Mouse (Mus musculus): ENCODE results near the gene Zbtb8a.
"Not testable (repeated sequence)": the region's sequence is repeated elsewhere in the genome, so short reads cannot be mapped to it uniquely, and the experiment has no call there.

Zbtb8a gene

DNA sequence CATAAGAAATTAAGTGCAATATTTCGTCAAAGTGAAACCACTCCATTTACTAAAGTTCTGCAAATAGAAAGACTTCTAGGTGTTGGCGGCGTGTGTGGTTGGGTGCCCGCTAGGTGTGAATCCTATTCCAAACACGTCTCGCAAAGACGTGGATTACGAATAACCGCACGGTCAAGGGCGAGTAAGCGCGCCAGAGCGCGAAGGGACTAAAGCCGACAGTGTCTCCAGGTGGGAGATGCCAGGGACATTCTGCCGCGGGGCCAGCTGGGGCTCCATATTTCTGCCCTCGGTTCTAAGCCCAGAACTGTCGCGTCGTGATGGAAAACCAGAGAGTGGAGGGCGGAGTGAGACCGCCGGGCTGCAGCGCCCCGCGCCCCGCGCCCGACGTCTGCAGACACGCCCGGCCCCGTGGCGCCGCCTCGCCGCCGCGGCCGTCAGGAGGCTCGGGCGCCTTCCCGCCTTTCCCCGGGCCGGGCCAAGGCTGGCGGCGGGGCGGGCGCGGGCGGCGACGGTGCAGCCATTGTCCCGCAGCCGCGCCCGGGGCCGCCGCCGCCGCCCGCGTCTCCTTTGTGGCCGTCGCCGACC lies 863 bp downstream of the Zbtb8a start:
- CTCF ChIA-PET = interaction anchor here (0.6 to 0.7 kb wide), 2 partner anchors 65 to 136 kb away, joined by 3 to 7 read pairs; partner anchors contain the start of gene Marcksl1

DNA sequence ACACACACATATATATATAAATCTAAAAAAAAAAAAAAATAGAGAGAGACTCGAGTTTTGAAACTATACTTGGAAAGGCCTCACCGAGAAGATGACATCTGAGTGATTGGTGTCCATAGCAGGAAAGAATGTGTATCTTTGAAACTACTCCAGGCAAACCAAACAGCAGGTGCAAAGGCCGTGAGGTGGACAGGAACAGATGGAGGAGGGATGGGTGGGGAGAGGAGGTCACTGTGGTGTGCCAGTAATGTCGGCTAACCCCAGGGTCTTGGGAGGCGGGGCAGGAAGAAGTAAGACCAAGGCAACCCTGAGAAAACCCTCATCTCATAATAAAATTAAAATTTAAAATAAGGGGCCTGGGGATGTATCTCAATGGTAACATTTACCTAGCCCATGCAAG lies 2.1 kb downstream of the Zbtb8a start:
- CTCF ChIA-PET = no interaction called here

DNA sequence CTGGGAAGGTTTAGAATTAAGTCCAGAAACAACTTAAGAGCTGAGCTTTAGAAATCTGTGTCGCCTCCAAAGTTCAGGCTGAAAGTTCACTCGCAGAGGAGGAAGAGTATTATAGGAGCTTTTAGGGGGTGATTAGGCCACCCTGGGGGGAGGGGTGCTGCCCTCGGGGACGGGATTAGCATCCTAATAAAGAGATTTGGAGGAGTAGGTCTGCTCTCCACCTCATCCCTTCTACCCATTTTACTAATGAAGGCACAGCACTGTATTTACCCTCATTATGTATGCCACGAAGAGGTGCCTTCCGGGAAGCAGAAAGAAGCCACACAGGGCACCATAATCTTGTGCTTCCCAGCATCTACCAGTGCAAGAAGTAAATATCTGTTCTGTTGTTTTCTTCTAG lies 2.9 kb downstream of the Zbtb8a start:
- CTCF ChIA-PET = interaction anchor here (0.7 kb wide), 1 partner anchor 1411 kb away, joined by 3 read pairs; no protein-coding TSS in a partner anchor

DNA sequence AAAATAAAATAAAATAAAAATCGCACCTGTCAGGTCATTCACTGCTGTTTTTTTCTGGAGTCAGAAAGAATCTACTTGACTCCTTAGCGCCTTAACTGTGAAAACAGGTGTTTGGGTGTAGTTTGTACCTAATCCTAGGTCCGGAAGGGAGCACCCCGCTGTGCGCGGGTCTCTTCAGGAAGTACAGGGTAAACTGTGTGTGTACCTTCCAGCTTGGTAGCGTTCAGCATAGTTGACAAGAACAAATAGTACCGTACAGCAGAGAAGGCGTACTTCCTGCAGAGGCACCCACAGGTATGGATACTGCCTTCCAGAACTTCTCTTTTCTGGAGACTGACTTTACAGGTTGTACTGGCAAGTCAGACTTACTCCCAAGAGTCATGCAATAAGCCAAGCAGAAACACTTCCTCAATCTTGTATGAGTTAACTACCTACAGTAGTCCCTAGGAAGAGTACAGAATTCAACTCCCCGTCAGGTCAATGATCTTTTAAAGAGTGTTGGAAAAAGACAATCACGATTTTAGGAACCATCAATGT lies 3.6 kb downstream of the Zbtb8a start:
- CTCF ChIA-PET = interaction anchor here (0.7 kb wide), 1 partner anchor 1411 kb away, joined by 3 read pairs; no protein-coding TSS in a partner anchor

DNA sequence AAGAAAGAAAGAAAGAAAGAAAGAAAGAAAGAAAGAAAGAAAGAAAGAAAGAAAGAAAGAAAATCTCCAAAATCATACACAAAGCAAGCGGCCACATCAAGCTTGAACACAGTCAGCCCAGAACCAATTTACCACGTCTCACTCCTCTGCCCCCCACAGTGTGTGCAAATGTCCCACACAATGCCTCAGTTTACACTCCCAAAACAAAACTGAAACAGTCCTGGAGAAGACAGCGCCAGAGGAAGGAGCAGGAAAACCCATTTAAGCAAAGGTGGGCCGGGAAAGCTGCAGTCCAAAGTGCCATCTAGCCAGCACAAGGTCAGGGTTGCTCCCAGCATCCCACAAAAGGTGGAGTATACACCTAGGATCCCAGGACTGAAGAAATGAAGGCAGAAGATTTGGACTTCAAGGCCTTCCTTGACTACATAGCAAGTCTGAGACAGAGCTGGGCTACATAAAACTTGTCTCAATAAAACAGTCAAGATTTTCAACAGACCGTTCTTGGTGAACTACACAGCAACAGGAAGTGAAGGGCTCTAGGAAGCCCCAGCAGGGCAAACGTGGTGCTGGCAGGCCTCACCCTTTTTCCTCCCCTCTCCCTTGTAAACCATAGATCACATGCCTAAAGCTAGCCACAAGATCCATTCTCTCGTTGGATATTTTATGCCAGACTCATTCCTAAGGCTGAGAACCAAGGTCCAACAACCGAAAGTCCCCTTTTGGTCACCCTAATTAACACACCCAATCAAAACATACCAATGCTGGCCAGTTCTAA lies 4.5 kb downstream of the Zbtb8a start:
- CTCF ChIA-PET = no interaction called here

DNA sequence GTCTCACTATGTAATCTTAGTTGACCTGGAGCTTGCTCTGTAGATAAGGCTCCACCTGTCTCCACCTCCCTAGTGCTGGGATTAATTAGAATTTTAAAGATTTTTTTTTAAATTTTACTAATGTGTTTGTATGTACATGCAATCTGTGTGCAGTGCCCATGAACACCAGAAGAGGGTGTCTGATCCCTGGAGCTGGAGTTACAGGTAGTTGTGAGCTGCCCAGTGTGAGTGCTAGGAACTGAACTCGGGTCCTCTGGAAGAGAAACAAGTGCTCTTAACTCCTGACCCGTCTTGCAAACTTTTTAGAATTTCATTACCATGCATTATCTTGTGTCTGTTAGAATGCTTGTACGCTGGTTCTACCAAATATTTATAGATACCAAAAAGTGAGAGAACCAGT lies 6.5 kb downstream of the Zbtb8a start:
- CTCF ChIA-PET = interaction anchor here (0.5 to 1.4 kb wide), 2 partner anchors 8 to 1360 kb away, joined by 3 to 5 read pairs; no protein-coding TSS in a partner anchor

DNA sequence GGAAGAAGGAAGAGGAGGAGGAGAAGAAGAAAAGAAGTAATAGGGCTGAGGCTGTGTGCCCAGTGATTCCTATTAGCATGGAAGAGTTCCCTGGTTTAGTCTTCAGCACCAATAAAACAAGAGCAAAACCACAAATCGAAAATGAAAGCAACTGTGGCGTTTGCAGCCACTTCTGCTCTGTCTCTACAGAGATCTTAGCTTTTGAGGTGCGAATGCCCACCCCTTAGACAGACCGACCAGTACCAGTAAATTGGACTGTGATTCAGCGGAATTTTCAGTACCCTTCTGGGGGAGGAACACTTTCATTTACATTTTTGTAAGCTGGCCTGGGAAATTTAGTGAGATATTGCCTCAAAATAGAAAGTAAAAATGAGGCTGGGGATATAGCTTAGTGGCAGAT lies 12.7 kb downstream of the Zbtb8a start:
- CTCF ChIA-PET = no interaction called here

DNA sequence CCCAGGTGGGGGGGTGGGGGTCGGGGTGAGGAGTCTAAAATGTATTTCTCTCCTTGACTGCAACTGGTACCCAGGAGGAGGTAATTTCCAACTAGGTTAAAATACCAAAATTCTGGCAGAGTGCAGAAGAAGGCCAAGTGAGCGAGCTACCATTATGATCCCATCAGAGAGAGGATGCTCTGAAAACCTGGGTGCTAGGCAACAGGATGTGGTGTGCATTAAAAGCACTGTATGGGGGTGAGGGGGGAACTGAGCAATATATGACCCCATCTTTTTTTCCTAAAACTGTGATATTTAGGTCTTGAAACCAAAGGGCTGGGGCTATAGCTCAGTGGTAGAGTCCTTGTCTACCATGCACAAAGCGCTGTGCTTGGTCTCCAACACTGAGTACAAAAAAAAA lies 13.5 kb downstream of the Zbtb8a start:
- CTCF ChIA-PET = interaction anchor here (1.1 kb wide), 1 partner anchor 14 kb away, joined by 3 read pairs; no protein-coding TSS in a partner anchor

DNA sequence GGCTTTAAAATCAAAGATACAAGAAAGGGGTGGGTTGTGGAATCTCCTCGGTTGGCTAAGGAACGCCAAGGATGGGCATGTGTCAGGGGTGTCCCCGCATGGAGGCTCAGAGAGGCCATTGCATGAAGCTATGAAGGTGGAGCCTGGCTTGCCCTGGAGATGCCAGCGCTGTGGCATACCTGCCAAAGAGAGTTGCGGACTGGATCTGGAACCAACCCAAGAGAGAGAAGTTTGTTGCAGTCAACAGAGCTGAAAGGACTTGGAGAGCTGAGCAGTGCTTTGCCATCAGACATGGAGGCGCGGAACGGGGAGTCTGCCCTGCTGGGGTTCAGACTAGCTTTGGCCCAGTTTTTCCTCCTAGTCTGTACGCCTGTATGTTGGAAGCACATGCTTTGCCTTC lies 14.5 kb downstream of the Zbtb8a start:
- CTCF ChIA-PET = no interaction called here

DNA sequence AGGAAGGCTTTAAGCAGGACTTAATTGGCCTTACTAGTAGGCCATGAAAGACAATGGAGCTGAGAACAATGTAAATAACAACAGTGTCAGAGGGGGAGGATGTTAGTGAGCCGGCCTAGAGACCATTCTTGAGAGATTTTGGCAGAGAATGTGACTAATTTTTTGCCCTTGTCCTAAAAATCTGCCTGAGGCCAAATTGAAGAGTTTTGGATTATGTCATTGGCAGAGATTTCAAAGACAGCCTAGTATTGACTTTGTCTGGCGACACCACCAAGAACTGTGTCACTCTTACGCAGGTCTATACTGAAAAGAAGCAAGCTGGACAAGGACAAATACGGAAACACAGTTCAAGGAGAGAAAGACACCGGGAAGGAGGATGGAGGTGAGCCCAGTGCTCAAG lies 15.1 kb downstream of the Zbtb8a start:
- CTCF ChIA-PET = no interaction called here

DNA sequence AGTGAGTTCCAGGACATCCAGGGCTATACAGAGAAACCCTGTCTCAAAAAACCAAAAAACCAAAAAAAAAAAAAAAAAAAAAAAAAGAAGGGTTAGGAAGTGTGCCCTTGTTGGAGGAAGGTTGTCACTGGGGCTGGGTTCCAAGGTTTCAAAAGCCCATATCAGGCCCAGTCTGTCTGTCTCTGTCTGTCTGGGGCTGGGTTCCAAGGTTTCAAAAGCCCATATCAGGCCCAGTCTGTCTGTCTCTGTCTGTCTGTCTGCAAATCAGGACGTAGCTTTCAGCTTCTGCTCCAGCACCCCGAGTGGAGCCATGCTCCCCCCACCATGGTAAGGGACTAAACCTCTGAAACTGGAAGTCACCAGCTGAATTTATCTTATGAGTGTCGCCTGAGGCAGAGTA lies 15.7 kb downstream of the Zbtb8a start:
- CTCF ChIA-PET = not testable (repeated sequence)

DNA sequence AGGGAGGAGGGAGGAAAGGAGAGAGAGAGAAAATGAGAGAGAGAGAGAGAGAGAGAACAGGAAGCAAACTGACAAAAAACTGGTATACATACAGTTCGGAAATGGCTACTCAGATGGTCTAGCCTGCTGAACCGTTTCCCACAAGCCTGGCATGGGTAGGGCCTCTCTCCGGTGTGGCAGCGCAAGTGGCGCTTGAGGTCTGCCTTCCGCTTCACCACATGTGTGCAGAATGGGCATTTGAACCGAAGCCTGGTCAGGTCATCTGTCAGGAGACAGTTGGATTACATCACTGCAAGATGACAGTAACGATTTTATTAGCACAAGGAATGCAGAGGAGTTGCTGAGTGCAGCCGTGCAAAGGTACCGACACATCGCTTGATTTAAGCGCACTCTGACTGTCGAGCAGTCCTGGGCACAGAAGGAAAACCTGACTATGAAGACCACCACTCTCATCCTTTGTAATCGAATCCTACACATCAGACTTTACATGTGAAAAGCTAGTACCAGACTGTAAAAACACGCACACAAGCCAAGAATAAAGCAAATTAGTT lies 20.2 kb downstream of the Zbtb8a start:
- CTCF ChIA-PET = no interaction called here

DNA sequence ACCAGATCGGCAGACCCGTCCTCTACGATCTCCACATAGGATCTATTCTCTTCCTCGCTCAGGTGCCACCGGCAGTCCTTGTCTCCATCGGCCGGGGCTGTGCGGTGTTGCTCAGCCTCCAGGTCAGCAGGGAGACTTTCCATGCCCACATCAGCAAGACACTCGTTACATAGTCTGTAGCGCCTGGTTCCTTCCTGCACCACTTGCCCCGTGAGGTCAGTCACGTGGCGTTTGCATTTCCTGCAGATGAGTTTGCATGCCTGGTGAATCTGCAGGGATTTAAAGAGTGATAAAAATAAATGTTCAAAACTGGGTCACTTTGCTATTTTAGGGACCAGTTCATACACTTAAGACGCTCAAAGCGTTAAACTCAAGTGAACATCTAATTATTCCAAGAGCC lies 23.7 kb downstream of the Zbtb8a start:
- CTCF ChIA-PET = no interaction called here

DNA sequence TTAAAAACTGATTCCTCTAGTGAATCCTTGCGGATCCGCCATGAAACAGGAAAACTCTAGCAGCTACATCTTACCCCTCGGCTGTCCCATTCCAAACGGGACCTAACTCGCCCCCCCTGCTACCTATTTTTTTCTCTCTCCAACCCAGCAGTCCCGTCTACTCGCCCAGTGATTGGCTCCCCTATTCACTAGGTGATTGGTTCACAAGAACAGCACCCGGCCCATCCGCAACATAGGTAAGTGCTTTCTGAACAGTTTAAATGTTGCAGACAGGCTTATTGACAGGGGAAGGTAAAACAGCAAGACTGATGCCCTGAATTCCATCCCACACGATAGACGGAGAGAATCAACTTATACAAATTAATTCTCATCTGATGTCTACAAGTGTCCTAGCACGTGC lies 24.7 kb downstream of the Zbtb8a start:
- CTCF ChIA-PET = no interaction called here

DNA sequence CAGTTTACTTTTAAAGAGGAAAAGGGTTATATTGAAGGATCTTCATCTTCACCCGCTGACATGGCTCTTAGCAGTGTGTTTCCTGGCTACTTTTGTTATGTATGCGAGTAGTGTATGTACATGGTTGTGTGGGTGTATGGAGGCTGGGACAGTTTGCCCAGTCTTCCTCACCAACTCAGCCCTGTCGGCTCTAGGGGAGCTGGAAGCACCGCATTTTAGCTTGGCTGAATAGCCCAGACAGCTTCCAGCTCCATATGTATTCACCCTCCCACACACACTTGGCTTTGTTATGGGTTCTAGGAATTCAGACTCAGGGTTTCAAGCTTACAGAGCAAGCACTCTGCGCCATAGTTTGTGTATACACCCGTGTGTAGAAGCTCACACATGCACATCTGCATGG lies 26.8 kb downstream of the Zbtb8a start:
- CTCF ChIA-PET = interaction anchor here (0.6 to 1.4 kb wide), 2 partner anchors 101 to 257 kb away, joined by 3 to 4 read pairs; no protein-coding TSS in a partner anchor

DNA sequence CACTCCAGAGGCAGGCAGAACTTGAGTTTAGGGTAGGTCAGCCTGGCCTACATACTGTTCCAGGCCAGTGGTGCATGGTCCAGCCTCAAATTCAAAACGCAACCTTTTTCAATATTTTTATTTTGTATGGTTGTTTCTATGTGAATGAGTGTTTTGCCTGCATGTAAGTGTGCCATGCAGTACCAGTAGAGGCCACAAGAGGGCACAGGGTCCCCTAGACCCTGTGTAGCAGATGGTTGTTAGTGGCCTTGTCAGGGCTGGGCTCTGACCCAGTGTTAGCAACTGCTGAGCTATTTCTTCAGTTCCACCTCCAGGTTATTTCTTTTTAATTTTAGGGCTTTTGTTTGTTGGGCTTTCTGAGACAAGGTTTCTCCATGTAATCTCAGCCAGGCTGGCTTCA lies 27.3 kb downstream of the Zbtb8a start:
- CTCF ChIA-PET = interaction anchor here (0.6 to 1.4 kb wide), 3 partner anchors 102 to 258 kb away, joined by 3 to 5 read pairs (median 4); no protein-coding TSS in a partner anchor

DNA sequence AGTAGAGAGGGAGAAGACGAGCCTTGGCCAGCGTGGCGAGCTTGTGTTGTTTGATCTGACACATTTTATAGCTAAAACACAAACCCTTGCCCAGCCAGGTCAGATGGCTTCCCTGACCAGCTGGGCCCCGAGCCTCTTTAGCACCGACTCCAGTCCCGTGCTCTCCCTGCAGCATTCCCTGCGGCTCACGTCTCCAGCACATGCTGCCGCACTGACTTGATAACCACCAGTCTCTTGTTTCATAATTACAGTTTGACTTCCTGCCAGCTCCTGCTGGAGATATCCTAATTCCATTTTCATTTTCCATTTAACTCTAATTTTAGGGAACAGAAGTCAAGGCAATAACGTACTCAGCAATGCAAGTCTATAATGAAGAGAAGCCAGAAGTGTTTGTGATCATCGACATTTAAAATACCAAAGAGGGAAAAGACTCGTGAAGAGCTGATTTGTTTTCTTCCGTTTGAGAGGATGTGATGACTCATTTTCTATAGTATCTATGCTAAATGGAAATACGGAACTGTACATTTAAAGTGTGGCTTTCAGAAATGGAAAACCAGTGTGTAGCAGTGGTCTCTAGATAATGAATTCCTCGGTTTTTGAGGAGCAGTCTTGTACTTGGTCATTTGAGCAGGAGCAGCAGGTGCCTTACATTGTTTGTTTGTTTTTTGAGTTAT lies 31.3 kb downstream of the Zbtb8a start:
- CTCF ChIA-PET = no interaction called here

DNA sequence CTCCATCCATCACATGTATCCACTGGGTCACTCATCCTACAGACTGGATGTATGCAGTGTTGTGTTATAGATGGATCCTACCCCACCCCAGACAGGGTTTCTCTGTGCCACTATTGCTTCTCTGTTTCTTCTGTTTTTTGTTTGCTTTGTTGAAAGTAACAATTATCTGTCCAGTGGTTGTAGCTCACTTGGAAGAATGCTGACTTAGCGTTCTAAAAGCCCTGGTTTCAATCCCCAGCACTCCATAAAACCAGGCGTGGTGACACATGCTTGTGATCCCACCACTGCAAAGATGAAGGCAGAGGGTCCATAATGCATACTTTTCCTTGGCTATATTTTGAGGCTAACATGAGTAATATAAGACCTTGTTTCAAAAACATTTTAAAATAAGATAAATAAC lies 35.2 kb downstream of the Zbtb8a start:
- CTCF ChIA-PET = no interaction called here

DNA sequence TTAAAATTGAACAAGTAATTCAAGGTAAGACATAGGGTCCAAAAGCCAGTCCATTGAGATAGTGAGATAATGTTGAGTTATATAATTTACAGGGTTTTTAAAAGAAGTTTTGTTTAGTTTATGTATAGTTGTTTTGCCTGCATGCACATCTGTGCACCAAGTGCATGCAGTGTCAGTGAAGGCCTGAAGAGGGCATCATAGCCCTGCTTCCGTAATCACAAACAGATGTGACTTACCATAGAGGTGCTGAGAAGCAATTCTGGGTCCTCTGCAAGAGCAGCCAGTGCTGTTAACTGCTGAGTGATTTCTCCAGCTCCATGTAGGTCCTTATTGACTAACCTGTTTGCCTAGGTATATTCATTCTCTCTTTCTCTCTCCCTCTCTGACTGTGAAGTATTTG lies 36.0 kb downstream of the Zbtb8a start:
- CTCF ChIA-PET = no interaction called here

DNA sequence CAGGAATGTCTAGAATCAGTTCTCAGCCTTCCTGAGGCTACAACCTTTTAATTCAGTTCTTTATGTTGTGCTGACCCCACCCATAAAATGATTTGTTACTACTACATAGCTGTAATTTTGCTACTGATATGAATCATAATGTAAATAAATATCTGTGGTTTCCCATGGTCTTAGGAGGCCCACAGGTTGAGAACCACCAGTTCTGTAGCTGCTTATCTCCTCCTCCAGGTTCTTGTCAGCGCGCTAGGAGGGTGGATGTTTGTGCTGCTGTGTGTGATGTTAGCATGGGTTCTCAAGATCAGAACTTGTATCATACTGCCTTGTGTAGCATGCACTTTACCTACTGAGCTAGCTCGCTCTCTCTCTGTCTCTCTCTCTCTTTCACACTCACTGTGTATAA lies 38.2 kb downstream of the Zbtb8a start:
- CTCF ChIA-PET = interaction anchor here (0.6 to 0.7 kb wide), 2 partner anchors 32 to 125 kb away, joined by 3 to 8 read pairs; no protein-coding TSS in a partner anchor

DNA sequence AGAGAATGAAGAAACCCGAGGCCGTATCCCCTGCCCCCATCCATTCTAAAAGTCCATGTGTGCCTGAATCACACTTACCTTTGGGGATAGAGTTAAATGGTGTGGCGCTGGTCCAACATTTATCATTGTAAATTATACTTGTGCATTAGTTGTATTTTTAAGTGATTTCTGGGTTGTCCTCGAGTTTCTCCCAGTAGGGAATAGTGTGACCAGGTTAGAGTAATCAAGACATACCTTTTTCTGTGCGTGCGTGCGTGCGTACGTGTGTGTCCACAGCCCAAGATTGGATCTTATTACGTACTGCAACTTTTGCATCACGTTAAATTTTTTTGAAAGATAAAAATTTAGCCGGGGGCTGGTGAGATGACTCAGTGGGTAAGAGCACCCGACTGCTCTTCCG lies 41.6 kb downstream of the Zbtb8a start:
- CTCF ChIA-PET = no interaction called here
